Mouse (Mus musculus) regulatory T cell (primary cell): ENCODE data around the gene Xkr8.
"Not testable (repeated sequence)": the region's sequence is repeated elsewhere in the genome, so short reads cannot be mapped to it uniquely, and the experiment has no call there.

Experiments
- in situ Hi-C: fragments of 300-600 bp; cut with MboI, MseI; formaldehyde crosslinking; loops from one replicate; pipeline ENCODE4 v1.15.1; 2025; ENCODE audit warnings: high pct_unique_total_duplicates

The Xkr8 gene

GRCm38 (mm10) chr4:132737154-132737553 is 4.8 kb upstream of the Xkr8 start:
- in situ Hi-C loops, result not testable (repeated sequence)

DNA sequence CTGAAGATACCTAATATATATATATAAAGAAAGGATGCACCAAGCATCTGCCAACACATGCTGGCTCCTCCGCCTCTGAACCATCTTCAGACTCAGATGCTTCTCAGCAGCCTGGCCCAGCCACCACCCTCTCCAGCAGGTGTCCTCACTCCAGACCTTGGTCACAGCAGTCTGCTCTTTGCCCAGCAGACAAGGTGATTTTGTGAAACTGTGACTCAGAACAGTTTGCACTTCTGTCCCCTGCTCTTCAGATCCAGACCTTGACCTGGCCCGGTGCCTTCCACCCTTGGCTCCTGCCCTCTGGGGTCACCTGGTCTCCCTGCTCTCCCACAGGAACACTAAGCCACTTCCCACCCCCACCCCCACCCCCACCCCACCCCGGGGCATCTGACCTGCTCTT is 3.5 kb upstream of the Xkr8 start:
- in situ Hi-C loops, result no loop called here

DNA sequence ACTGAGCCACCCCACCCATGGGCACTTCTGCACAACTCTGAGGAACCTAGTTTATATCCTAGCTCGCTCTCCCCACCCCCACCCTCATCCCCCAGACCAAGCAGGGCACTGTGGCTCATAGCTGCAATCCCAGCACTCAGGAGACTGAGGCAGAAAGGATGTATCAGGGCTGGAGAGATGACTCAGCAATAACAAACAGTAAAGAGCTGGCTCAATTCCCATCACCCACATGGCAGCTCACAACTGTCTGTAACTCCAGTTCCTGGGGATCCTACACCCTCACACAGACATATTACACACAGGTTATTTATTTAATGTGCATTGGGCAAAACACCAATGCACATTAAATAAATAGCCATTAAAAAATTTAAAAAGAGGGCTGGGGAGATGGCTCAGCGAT is 3.0 kb upstream of the Xkr8 start:
- in situ Hi-C loops, result no loop called here

DNA sequence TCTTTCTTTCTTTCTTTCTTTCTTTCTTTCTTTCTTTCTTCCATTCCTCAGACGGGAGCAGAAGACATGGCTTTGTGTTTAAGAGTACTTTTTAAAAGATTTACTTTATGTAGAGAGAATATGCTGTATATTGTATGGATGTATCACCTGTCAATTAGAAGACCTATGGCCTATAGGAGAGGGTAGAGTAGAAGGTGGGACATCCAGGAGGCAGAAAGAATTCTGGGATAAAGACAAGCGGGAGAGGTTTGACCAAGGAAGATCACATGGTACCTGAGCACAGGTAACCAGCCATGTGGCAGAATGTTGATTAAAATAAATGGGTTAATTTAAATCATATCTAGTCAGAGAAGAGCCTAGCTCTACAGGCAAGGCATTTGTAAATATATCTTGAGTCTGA is 2.4 kb upstream of the Xkr8 start:
- in situ Hi-C loops, result no loop called here

DNA sequence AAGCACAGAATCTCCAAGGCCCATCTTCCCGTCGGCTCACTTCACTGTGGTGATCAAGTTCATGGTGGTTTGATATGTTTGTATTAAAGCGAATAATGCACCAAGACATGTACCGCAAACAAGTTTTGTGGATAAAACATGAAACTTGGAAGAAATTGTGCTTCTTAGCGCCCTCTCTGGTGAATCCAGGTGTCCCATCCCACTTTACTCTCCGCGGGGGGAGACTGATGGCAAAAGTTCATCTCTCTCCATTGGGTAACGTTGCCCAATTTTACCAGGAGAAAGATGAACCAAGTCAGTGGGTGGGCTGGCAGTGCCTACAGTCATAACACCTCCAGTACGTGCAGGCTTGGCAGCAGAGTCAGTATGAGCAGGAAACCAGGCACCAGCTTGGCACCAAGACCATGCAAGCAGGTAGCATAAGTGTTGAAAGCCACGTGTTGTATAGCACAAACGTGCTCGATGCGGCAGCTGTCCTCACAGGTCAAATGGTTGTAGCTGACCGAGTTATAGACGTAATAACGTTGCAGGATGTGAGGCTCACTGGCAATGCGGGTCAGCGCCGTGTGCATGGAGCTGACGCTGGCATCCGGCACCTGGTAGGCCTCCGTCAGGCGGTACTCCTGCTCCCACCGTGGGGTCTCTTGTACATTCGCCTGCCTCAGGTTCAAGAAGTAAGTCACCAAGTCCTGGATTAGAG is 875 bp upstream of the Xkr8 start:
- in situ Hi-C loops, result no loop called here

GRCm38 (mm10) chr4:132731616-132732015 is 730 bp downstream of the Xkr8 start:
- in situ Hi-C loops, result no loop called here

DNA sequence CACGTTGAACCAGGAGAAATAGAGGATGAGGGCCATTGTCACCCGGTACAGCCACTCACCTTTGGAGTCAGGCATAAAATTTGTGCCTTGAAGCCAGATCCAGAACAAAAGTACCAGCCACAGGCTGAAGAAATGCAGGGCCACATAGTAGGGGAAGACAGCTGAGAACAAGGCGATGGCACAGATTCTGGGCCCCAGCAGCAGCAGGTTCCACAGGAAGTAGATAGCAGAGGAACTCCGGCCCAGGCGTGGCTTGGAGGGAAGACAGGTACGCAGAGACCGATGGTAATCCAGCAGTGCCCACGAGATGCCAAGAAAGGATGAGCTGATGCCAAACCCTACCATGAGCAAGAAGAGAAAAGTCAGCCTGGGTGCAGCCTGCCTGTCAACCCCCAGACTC is 4.1 kb downstream of the Xkr8 start:
- in situ Hi-C loops, result no loop called here

- in situ Hi-C loops, result no loop called here
Observed at GRCm38 (mm10) chr4:132718251-132718650, 14.1 kb downstream of the Xkr8 start.

- in situ Hi-C loops, result no loop called here
Observed at GRCm38 (mm10) chr4:132713181-132713580, 19.2 kb downstream of the Xkr8 start.

- in situ Hi-C loops, result no loop called here
Observed at GRCm38 (mm10) chr4:132706885-132707284, 25.5 kb downstream of the Xkr8 start.

DNA sequence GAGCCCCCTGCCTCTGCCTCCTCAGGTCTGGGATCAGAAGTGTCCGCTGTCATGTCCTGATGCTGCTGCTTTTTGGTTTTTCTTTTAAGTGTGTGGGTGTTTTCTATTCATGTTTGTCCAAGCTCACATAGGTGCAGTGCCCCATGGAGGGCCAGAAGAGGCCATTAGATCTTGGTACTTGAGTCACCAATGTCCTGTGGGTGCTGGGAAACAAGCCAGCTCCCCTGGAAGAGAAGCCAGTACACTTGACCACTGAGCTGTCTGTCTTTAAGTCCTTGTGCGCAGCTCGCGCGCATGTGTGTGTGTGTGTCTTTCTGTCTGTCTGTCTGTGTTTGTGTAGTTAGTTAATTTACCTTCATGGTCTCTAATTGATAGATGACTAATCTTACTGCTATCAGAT is 30.3 kb downstream of the Xkr8 start:
- in situ Hi-C loops, result no loop called here

GRCm38 (mm10) chr4:132693366-132693765 is 39.0 kb downstream of the Xkr8 start:
- in situ Hi-C loops, result no loop called here

- in situ Hi-C loops, result no loop called here
Observed at GRCm38 (mm10) chr4:132689634-132690033, 42.7 kb downstream of the Xkr8 start.

GRCm38 (mm10) chr4:132676771-132677539 is 55.4 kb downstream of the Xkr8 start:
- in situ Hi-C loops, result no loop called here
